Mouse (Mus musculus): ENCODE data around the gene Sgms1.
"Not testable (repeated sequence)": the region's sequence is repeated elsewhere in the genome, so short reads cannot be mapped to it uniquely, and the experiment has no call there.

Gene Sgms1

GRCm38 (mm10) chr19:32326156-32326555, 63.4 kb downstream of the Sgms1 start:
- no peak for DNase-seq (ENCODE audit: low read depth, low spot score)

GRCm38 (mm10) chr19:32325100-32325768, 64.3 kb downstream of the Sgms1 start:
- peak; percentile 39 for DNase-seq (ENCODE audit: low read depth, low spot score)

- DNase-seq (ENCODE audit: low read depth, low spot score): no peak
Measured at GRCm38 (mm10) chr19:32324550-32324949, 65.0 kb downstream of the Sgms1 start.

GRCm38 (mm10) chr19:32323070-32323469, 66.4 kb downstream of the Sgms1 start:
- no peak for DNase-seq (ENCODE audit: low read depth, low spot score)

- peak; percentile 54 for DNase-seq (ENCODE audit: low read depth, low spot score)
Measured at GRCm38 (mm10) chr19:32322429-32323035, 67.0 kb downstream of the Sgms1 start.

GRCm38 (mm10) chr19:32320366-32320666, 69.2 kb downstream of the Sgms1 start:
- no peak for DNase-seq (ENCODE audit: low read depth, low spot score)

GRCm38 (mm10) chr19:32319531-32320365, 69.8 kb downstream of the Sgms1 start:
- no peak for DNase-seq (ENCODE audit: low read depth, low spot score)

GRCm38 (mm10) chr19:32319057-32319456, 70.5 kb downstream of the Sgms1 start:
- DNase-seq (ENCODE audit: low read depth, low spot score): no peak

- not testable (repeated sequence) for DNase-seq (ENCODE audit: low read depth, low spot score)
Measured at GRCm38 (mm10) chr19:32317347-32317746, 72.2 kb downstream of the Sgms1 start.

GRCm38 (mm10) chr19:32313304-32313703, 76.2 kb downstream of the Sgms1 start:
- peak; percentile 56 for DNase-seq (ENCODE audit: low read depth, low spot score)

- no peak for DNase-seq (ENCODE audit: low read depth, low spot score)
Measured at GRCm38 (mm10) chr19:32311762-32312161, 77.8 kb downstream of the Sgms1 start.

GRCm38 (mm10) chr19:32311063-32311462, 78.5 kb downstream of the Sgms1 start:
- DNase-seq (ENCODE audit: low read depth, low spot score): no peak

GRCm38 (mm10) chr19:32310483-32310882, 79.0 kb downstream of the Sgms1 start:
- no peak for DNase-seq (ENCODE audit: low read depth, low spot score)

GRCm38 (mm10) chr19:32309346-32309745, 80.2 kb downstream of the Sgms1 start:
- DNase-seq (ENCODE audit: low read depth, low spot score): peak; percentile 91

GRCm38 (mm10) chr19:32308311-32308710, 81.2 kb downstream of the Sgms1 start:
- DNase-seq (ENCODE audit: low read depth, low spot score): no peak

GRCm38 (mm10) chr19:32304898-32305297, 84.6 kb downstream of the Sgms1 start:
- DNase-seq (ENCODE audit: low read depth, low spot score): peak; percentile 73

- DNase-seq (ENCODE audit: low read depth, low spot score): peak; percentile 75
Measured at GRCm38 (mm10) chr19:32304008-32304873, 85.3 kb downstream of the Sgms1 start.

GRCm38 (mm10) chr19:32302835-32303381, 86.6 kb downstream of the Sgms1 start:
- no peak for DNase-seq (ENCODE audit: low read depth, low spot score)

- no peak for DNase-seq (ENCODE audit: low read depth, low spot score)
Measured at GRCm38 (mm10) chr19:32301568-32301967, 87.9 kb downstream of the Sgms1 start.

GRCm38 (mm10) chr19:32298221-32298620, 91.3 kb downstream of the Sgms1 start:
- no peak for DNase-seq (ENCODE audit: low read depth, low spot score)

GRCm38 (mm10) chr19:32296863-32297262, 92.7 kb downstream of the Sgms1 start:
- DNase-seq (ENCODE audit: low read depth, low spot score): no peak
